Mouse (Mus musculus) skeletal muscle tissue, adult 2 months (tissue): ENCODE data around the gene Dcakd.

Source experiments
- DNase-seq: peaks from one replicate; pipeline ENCODE4 v3.0.0-alpha.2; 2012; ENCODE audit warnings: low read depth, low spot score

Gene Dcakd

GRCm38 (mm10) chr11:103006286-103007000 lies 21.7 kb downstream of the Dcakd start:
- DNase-seq = no peak

GRCm38 (mm10) chr11:103005254-103005981 lies 22.7 kb downstream of the Dcakd start:
- no peak for DNase-seq

DNA sequence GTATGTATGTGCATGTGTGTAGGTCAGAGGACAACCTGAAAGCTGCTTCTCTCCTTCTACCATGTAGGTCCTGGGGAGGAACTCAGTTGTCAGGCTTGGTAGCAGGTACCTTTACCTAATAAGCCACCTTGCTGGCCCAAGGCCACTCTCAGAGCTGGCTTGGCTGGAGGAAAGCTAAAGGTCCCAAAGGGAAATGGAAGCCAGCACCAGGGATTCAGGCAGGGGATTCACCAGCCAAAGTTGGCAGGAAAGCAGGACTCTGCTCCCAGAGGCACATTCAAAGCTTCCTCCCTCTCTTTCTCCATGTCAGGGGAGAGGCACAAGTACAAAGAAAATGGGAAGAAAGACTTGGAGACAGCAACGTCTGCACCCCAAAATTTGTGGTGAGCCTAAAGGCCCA lies 23.3 kb downstream of the Dcakd start:
- no peak for DNase-seq

GRCm38 (mm10) chr11:103003210-103003609 lies 24.9 kb downstream of the Dcakd start:
- DNase-seq = peak; percentile 89

GRCm38 (mm10) chr11:103001063-103001462 lies 27.1 kb downstream of the Dcakd start:
- DNase-seq = no peak

- no peak for DNase-seq
Measured at GRCm38 (mm10) chr11:103000111-103000510, 28.0 kb downstream of the Dcakd start.

DNA sequence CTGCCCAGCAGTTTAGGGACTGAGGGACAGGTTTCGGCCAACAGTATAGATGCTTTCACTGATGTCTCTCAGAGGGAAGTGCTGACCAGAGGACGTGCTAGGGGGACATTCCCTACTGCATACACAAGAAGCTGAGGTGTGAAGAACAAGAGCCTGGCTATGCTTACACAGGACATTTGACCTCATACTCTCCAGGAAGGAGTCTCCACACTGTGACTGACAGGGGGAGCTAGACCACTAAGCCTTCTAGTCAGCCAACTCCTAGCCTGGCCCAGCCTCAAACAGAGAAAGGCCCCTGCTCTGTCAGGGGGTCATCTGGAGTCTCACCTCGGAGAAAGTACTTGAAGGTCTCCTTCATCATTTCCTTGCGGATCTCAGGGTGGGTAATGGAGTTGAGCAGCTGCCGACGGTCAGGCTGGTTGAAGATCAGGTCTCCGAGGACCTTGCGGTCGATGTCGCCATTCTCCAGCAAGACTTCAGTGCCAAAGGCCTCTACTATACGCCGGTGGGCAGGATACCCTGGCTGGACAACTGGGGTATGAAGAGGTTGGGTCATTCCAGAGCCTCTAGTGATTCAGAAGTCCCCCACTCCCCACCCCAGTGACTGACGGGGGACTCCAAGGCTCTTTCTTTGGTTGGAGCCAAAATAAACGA lies 28.7 kb downstream of the Dcakd start:
- no peak for DNase-seq

DNA sequence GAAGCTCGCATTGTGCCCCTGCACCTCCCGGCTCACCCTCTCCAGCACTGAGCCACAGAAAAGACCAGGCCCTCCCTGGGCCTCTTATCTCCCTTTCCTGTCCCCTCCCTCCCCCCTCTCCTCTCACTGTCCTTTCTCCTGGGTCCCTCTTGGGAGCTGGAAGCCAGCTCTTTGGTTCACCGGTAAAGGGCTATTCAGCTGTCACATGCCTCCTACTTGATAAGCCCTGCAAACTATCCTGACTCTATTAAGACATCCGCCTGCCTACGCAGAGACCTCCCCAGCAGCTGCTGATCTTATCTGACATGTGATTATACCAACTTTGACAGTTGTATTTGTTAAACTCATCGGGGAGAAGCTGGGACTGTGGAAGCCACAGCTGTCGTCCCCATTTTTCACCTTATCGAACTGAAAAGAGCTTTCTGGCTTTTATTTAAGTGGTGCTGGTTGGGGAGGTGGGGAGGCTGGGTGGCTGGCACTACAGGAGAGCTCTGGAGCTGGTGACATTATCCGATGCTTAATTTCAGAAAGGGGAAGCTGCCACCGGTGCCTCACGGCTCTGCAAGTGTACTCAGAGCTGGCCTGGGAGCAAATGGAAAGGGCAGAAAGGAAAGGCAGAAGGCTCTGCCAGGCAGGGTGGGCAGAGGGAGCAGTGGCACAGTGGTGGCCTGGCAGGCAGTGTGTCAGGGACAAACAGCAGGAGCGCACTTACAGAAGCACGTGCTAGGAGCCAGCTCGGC lies 29.4 kb downstream of the Dcakd start:
- no peak for DNase-seq

DNA sequence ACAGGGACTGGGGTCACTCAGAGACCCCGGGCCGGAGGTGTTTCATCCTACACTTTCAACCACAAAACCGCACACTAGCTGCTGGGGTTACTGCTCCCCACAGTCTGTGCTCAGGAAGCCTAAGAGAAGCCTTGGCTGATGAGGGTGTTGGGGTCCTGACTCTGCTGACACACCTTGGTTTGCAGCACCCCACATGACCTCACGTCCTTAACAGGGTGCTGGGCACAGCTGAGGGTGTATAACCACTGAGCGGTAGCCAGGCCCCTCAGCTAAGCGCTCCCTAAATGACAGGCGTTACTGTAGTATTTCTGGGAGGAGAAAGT lies 29.9 kb downstream of the Dcakd start:
- no peak for DNase-seq

- no peak for DNase-seq
Measured at GRCm38 (mm10) chr11:102996991-102997770, 31.0 kb downstream of the Dcakd start.

DNA sequence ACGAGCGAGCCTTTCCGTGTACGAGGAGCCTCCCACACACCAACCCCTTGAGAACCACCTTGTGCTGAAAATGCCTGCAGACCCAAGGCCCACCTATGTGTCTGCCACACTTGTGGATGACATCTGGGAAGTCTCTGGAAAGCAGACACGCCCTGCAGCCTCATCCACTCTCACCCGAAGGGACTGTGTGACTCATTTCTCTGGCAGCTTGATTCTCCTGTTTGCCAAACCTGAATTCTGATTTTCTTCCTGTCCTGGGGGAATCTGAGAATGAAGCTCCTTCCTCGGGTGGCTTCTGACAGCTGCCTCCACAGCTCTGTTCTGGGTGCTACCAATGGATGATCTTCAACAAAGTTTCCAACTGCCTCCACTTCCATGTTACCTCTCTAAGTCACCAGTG lies 31.7 kb downstream of the Dcakd start:
- peak; percentile 42 for DNase-seq

- no peak for DNase-seq
Measured at GRCm38 (mm10) chr11:102994952-102995351, 33.2 kb downstream of the Dcakd start.

GRCm38 (mm10) chr11:102993420-102994029 lies 34.6 kb downstream of the Dcakd start:
- no peak for DNase-seq

GRCm38 (mm10) chr11:102992940-102993339 lies 35.2 kb downstream of the Dcakd start:
- DNase-seq = peak; percentile 39

DNA sequence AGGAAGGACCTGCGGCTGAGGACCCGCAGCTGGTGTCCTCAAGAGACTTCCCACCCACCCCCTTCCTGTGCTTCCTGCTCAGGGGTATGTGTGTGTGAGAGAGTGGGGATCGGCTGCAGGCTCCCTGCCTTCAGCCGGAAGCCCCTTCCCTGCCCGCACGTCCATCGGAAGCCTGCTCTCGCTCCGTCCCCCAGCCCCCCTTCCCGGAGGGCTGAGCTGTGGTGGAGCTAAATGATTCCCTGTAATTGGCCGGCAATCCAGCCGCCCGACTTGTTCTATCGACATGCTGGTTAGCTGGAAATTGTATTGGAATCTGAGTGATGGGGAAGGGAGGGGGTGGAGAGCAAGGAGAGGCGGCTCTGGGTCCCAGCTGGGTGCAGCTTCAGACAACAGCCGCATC lies 36.5 kb downstream of the Dcakd start:
- no peak for DNase-seq

DNA sequence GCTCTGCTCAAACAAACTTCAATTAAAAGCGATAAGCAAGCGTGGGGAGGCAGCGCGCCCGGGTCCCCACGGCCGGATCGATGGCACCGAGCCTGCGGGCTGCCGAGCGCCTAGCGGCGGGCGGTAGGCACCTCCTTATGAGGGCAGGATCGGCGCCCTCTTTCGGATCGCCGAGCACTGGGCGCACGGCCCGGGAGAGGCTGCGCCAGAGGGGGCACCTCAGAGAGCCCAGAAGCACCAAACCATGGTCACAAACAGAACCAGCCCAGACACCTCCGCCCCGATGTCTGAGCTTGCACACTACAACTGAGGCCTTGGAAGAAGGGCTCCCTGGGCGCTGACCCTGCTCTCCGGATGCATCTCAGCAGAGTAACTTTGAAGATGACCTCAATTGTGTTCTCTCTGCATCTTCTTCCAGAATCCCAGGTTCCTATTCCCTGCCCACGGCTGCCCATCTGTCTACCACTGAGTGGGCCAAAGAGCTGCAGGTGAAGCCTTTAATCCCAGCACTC lies 37.9 kb downstream of the Dcakd start:
- no peak for DNase-seq

DNA sequence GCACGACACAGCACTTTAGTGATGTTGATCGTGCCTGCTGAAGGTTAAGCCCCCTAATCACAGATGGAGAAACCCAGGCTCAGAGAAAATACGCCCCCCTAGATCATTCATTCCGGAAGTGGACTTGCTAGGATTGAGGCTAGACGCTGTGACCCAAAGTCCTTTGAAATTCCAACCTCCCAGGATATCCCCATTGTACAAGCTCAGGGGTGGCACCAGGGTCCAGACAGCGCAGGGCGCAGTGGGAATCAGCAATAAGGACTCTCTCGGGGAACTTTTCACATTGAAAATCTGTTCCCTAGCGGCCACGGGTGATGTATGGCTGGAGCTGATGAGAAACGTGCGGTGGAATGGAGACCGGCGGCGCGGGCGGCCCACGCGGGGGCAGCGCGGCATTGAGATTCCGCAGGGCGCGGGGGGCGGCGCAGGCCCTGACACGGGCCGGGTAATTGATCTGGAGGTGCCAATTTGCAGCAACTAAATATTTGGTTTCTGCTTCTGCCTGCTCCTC lies 38.4 kb downstream of the Dcakd start:
- DNase-seq = no peak

- DNase-seq = no peak
Measured at GRCm38 (mm10) chr11:102985160-102985559, 43.0 kb downstream of the Dcakd start.

- DNase-seq = no peak
Measured at GRCm38 (mm10) chr11:102984615-102985014, 43.5 kb downstream of the Dcakd start.

- no peak for DNase-seq
Measured at GRCm38 (mm10) chr11:102984086-102984485, 44.0 kb downstream of the Dcakd start.
